Mouse (Mus musculus): ENCODE measurements at regions not wholly inside any gene's neighbourhood (a gene's known extent, or its start where the extent isn't known, plus 50 kb on each side); places are given as distances from the start of the nearest gene placed in this dataset.

DNA sequence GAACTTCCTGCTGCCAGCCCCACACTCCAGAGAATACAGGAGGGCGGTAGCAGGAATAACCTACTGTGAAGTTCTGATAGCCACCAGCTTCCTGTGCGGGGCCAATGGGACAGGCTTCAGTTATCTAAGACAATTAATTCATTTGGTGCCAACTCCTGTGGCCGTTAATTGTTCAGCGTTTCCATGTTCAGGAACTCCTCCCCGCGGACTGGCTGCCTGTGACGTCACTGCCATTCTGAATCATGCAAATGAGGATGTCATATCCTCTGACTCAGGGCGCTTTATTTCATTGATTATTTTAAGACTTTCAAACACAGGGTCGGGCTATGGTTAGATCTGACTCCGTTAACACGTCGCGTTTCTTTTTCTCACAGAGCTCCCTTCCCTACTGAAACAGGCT lies 225.8 kb upstream of the N6amt1 start:
- H3K27ac ChIP-seq: peak overlapping the region; percentile 75
- no peak for TF ChIP-seq CTCF (IDR thresholded peaks at IDR 0.05)
- intact Hi-C loops (cut with DNase I): loop anchor here (10.0 kb wide), 1 partner anchor 103 kb away; no protein-coding TSS in a partner anchor
- peak overlapping the region; percentile 42 for H3K4me3 ChIP-seq
- DNase-seq (ENCODE audit: extremely low spot score in 1 of 2, low spot score in 2 of 2): peak; percentile 26 to 43

DNA sequence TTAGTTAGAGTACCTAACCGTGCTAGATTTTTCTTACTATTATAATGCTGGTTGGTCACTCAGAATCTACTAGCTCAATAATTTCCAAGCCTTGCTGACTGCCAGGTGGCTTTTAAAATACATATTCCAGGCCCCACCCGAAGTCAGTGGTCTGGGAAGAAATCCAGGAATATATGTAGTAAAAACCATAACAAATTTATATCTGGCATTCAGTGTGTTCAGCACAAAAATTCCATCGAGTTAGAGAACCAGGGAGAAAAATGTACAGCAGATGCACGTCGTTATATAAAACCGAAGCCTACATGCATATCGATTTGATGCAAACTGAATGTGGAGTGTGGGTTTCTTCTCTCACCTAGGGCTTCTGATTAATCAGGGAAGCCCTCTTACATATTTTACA lies 229.5 kb upstream of the N6amt1 start:
- no peak for TF ChIP-seq CTCF (IDR thresholded peaks at IDR 0.05)
- DNase-seq (ENCODE audit: extremely low spot score in 1 of 2, low spot score in 2 of 2): no peak
- intact Hi-C loops (cut with DNase I): loop anchor here (10.0 kb wide), 1 partner anchor 100 kb away; no protein-coding TSS in a partner anchor
- no peak overlapping the region for H3K4me3 ChIP-seq
- peak overlapping the region; percentile 38; the same call in 1 of the 2 replicates for H3K27ac ChIP-seq

DNA sequence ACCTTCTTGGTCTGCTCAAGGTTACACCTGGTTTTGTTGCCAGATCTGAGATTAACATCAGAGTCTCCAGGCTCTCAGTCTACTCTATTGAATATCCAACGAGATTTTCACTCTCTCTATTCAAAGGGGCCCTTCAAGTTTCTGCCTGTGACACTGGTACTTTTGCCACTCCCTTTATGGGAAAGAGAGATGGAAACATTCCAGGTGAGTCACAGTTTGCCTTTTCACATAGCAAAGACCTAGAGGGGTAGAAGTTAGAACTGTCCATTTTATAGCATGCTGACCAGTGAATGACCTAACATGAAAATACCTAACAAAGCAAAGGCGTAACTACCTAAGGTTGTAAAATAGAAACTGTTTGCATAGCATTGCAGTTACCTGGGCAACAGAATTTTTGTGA lies 250.4 kb upstream of the N6amt1 start:
- no peak for DNase-seq (ENCODE audit: extremely low spot score in 1 of 2, low spot score in 2 of 2)
- intact Hi-C loops (cut with DNase I): no loop called here
- Histone ChIP-seq H3K4me3 (no peak overlapping the region), H3K27ac (no peak overlapping the region)
- TF ChIP-seq CTCF (IDR thresholded peaks at IDR 0.05): no peak

DNA sequence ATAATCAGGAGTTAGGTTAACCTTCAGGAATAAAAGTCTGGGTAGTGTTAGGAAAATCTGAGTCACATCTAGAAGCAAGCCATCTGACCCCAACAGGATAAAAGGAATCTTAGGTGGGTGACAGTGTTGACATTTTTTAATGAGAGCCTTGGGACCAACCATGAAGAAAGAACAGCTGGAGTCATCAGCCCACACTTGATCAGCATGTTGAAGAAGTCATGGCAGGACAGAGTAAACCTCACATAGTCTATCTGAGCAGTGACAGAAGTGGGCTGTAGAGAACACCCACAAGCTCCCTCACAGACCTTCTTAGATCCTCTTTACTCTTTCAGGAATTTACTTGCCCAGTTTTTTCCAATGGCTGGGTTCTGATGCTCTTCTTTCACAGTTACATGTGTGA lies 251.9 kb upstream of the N6amt1 start:
- DNase-seq (ENCODE audit: extremely low spot score in 1 of 2, low spot score in 2 of 2): no peak
- Histone ChIP-seq H3K4me3 (no peak overlapping the region), H3K27ac (no peak overlapping the region)
- TF ChIP-seq CTCF (IDR thresholded peaks at IDR 0.05): no peak
- intact Hi-C loops (cut with DNase I): no loop called here

DNA sequence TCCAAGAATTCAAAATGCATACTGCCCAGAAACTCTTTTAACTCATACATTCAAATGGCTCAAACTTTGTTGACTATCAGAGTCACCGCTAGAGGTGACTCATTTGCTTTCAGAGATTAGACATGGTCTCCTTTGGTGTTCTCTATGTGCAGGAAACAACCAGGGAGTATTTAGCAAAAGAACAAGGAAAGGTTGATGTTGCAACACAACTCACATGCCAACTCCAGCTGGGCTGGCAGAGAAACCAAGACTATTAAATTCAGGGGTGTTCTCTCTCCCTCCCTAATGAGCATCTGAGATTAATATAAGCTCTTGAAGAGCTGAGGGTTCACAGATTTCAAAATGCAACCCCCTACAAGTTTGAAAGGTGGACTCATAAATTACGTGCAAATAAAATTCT lies 262.0 kb upstream of the N6amt1 start:
- no peak for DNase-seq (ENCODE audit: extremely low spot score in 1 of 2, low spot score in 2 of 2)
- TF ChIP-seq CTCF (IDR thresholded peaks at IDR 0.05): no peak
- Histone ChIP-seq H3K27ac (no peak overlapping the region), H3K4me3 (no peak overlapping the region)
- intact Hi-C loops (cut with DNase I): no loop called here

DNA sequence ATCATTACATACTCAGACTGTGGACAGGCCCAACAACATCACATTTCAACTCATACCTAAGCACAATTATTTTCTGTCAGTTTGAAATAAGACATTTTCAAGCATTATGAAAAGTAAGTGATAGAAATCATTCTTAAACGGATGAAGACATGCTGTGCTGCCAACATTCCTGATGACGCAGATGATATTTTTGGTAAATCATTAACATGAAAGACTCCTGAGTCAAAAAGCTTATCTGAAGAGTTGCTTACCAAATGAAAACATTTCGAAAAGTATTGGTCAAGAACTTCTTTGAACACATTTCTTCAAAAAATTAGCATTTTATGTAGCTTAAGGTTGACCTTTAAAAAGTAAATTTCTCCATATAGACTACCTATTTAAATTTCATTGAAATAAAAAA lies 264.7 kb upstream of the N6amt1 start:
- Histone ChIP-seq H3K4me3 (no peak overlapping the region), H3K27ac (no peak overlapping the region)
- intact Hi-C loops (cut with DNase I): no loop called here
- no peak for TF ChIP-seq CTCF (IDR thresholded peaks at IDR 0.05)
- DNase-seq (ENCODE audit: extremely low spot score in 1 of 2, low spot score in 2 of 2): no peak

DNA sequence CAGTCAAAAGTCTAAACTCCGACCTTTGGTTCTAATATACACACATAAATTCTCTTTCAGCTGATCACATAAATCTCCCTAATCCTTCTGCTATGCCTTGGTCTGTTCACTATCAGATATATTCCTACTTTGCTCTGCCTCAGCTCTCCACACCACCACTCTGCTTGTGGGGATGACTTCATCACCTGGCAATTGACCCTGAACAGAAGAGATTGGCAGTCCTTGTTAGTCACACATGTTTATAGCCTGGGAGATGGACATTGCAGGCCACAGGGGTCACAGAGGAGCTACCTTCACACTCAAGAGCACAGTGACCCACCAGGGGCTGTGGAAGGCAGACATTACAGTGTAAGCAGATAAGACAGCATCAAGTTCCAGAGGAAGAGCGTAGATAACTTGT lies 270.5 kb upstream of the N6amt1 start:
- no peak overlapping the region for H3K27ac ChIP-seq
- no peak for DNase-seq (ENCODE audit: extremely low spot score in 1 of 2, low spot score in 2 of 2)
- no peak for TF ChIP-seq CTCF (IDR thresholded peaks at IDR 0.05)
- intact Hi-C loops (cut with DNase I): no loop called here
- H3K4me3 ChIP-seq: no peak overlapping the region

DNA sequence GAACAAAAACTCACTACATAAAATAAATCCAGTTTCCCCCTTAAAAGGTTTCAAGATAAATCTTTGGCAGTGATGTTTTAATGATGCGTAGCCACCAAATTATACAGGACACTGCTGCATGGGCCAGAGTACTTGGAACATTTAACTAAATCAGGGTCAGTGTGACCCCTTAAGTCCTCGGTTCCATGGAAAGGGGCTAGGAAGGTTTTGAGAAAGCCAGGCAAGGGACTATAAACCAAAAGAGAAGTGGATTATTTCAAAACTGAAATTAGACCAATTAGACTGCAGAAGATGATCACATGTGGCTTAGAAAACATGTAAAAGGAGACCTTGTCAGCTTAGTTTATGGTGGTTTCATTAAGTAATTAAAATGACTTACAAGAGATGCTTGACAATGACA lies 276.6 kb upstream of the N6amt1 start:
- intact Hi-C loops (cut with DNase I): no loop called here
- H3K27ac ChIP-seq: no peak overlapping the region
- H3K4me3 ChIP-seq: no peak overlapping the region
- TF ChIP-seq CTCF (IDR thresholded peaks at IDR 0.05): no peak
- no peak for DNase-seq (ENCODE audit: extremely low spot score in 1 of 2, low spot score in 2 of 2)

DNA sequence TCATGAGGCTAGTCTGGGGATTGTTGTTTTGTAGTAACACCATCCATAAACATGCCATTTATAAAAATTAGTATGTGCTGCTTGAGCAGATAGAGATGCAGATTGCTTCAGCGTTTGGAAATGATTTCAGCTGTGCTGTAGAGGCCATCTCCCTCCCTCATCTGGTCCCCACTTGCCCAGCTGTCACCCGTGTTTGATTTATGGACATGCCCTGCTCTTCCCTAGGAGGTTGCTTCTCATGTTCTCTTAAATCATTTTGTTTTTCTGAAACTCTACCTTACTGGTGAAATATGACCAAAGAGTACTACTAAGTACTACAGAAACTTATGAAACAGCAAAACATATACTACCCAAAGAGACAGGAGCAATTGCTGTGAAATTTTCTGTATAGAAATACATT lies 284.7 kb upstream of the N6amt1 start:
- Histone ChIP-seq H3K27ac (no peak overlapping the region), H3K4me3 (no peak overlapping the region)
- DNase-seq (ENCODE audit: extremely low spot score in 1 of 2, low spot score in 2 of 2): no peak
- TF ChIP-seq CTCF (IDR thresholded peaks at IDR 0.05): no peak
- intact Hi-C loops (cut with DNase I): no loop called here

DNA sequence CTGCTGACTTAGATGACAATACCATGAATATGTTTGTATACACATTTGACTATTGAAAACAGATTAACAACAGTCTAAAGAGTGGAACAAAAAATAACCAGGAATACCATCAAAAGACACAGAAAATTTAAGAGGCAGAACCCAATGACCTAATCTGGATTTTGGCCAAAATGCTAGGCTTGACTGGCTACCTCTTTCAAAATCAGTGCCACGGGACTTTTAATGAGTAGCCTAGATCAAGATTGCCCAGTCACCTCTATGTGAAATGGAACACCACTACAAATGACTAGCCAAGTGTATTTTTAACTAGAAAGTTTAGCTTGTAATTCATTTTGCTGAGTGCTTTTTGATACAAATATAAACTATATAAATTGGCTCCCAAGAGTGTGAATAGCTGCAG lies 286.0 kb upstream of the N6amt1 start:
- TF ChIP-seq CTCF (IDR thresholded peaks at IDR 0.05): no peak
- no peak for DNase-seq (ENCODE audit: extremely low spot score in 1 of 2, low spot score in 2 of 2)
- Histone ChIP-seq H3K4me3 (no peak overlapping the region), H3K27ac (no peak overlapping the region)
- intact Hi-C loops (cut with DNase I): no loop called here

DNA sequence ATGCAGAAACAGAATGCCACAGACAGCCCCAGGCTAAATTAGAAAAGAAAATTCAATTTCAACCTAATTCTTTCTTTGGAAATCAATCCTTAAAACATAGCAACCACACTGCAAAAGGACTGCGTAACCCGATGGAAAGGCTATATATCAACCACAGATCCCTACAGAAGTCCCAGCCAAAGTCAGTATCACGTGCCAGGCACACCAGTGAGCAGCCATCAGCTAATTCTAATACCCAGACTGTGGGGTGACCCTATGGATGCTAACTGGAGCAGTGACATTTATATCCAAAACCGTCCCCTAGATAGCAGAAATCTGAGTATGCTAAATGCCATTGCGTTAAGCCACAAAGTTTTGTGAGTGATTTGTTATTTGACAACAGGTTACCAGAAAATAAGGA lies 286.5 kb upstream of the N6amt1 start:
- DNase-seq (ENCODE audit: extremely low spot score in 1 of 2, low spot score in 2 of 2): no peak
- TF ChIP-seq CTCF (IDR thresholded peaks at IDR 0.05): no peak
- intact Hi-C loops (cut with DNase I): no loop called here
- Histone ChIP-seq H3K4me3 (no peak overlapping the region), H3K27ac (no peak overlapping the region)

DNA sequence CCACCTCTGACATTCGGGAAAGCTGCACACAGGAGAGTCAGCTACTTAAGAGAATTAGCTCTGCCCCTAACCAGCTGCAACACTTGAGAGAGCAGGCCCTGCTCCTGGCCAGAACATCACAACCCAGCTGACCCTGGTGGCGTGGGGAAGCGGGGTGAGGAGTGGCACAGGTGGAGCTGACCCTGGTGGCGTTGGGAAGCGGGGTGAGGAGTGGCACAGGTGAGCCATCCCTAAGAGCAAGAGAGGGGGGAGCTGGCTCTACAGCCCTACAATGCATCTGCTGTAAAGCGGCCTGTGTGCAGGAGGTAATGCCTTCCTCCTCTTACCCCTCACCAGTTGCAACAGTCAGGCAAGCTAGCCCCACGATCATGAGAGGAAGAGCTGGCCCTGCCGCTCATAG lies 293.5 kb upstream of the N6amt1 start:
- TF ChIP-seq CTCF (IDR thresholded peaks at IDR 0.05): no peak
- Histone ChIP-seq H3K27ac (no peak overlapping the region), H3K4me3 (no peak overlapping the region)
- DNase-seq (ENCODE audit: extremely low spot score in 1 of 2, low spot score in 2 of 2): no peak
- intact Hi-C loops (cut with DNase I): no loop called here

DNA sequence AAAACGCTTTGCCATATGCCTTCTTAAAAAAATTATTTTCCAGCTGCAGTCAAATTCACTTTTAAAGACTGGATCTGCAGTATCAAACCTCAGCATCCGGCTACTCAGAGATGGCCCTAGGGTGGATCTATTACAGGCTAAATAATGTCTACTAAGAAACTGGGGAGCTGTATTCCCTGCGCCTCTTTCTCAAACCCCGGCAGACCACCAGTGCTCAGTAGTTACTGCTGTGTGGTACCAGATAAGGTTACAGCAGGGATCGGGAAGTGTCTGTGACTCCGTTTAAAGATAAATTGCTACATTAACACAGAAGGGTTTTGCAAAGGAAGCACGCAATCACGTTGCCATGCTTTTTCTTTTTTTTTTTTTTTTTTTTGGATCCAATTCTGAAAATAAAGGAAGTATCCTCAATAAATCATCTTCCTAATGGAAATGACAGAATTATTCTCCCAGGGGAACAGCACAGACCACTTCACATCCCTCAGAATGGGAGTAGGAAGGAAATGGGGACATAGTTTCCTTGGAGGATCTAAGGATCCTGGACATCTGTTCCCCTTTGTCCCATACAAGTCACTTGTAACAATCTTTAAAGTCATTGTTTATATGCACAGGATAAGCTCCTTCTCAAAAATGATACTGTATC lies 304.1 kb upstream of the N6amt1 start:
- no peak for TF ChIP-seq CTCF (IDR thresholded peaks at IDR 0.05)
- no peak for DNase-seq (ENCODE audit: extremely low spot score in 1 of 2, low spot score in 2 of 2)
- intact Hi-C loops (cut with DNase I): no loop called here
- Histone ChIP-seq H3K27ac (no peak overlapping the region), H3K4me3 (no peak overlapping the region)
